Mouse (Mus musculus) liver, embryonic 12.5 days (tissue): Measurements from ENCODE around the gene Lmln. TPM values are rescaled to one million over a fixed set of nuclear protein-coding genes. Genes with fewer than 3 reads are reported as not detected.
"Not testable (repeated sequence)": the region's sequence is repeated elsewhere in the genome, so short reads cannot be mapped to it uniquely, and the experiment has no call there.

ENCODE experiments used
- ATAC-seq: fragments of 200-750 bp; cut with Nextera tagmentation; 2 replicates; pipeline ENCODE4 v1.8.0; 2017; ENCODE audit warnings: moderate number of reproducible peaks, mild to moderate bottlenecking, moderate library complexity
- H3K27ac ChIP-seq: fragments of 300-500 bp; sonication (generic); 2 replicates; pipeline ENCODE4 v1.5.1; 2016; ENCODE audit warnings: mild to moderate bottlenecking
- H3K27me3 ChIP-seq: fragments of 300-500 bp; sonication (generic); replicated peaks from 2 replicates; pipeline ENCODE4 v1.6.1; 2016; ENCODE audit warnings: mild to moderate bottlenecking, moderate library complexity
- H3K36me3 ChIP-seq: fragments of 300-500 bp; sonication (generic); 2 replicates; pipeline ENCODE4 v1.6.1; 2016; ENCODE audit warnings: mild to moderate bottlenecking, moderate library complexity
- H3K4me1 ChIP-seq: fragments of 300-500 bp; sonication (generic); 2 replicates; pipeline ENCODE4 v1.6.1; 2016
- H3K4me2 ChIP-seq: fragments of 300-500 bp; sonication (generic); 2 replicates; pipeline ENCODE4 v1.6.1; 2016; ENCODE audit warnings: mild to moderate bottlenecking, moderate library complexity
- H3K4me3 ChIP-seq: fragments of 300-500 bp; sonication (generic); 2 replicates; pipeline ENCODE4 v1.5.1; 2016; ENCODE audit warnings: mild to moderate bottlenecking, moderate library complexity
- H3K9ac ChIP-seq: fragments of 300-500 bp; sonication (generic); 2 replicates; pipeline ENCODE4 v1.6.1; 2016; ENCODE audit warnings: mild to moderate bottlenecking, moderate library complexity
- H3K9me3 ChIP-seq: fragments of 300-500 bp; sonication (generic); replicated peaks from 2 replicates; pipeline ENCODE4 v1.6.1; 2016; ENCODE audit warnings: mild to moderate bottlenecking, moderate library complexity
- WGBS: fragments of 180-500 bp; shearing (Covaris S2); methylation state at CpG from one replicate; pipeline ENCODE4 v1.1.7; 2016; ENCODE audit not compliant: insufficient replicate concordance; 5-methylcytosine and 5-hydroxymethylcytosine counted together
- polyA plus RNA-seq: library from polyadenylated mRNA; unstranded; fragments of >200 nt; fragmentation: Nextera tagmentation; extraction: Ambion mirVana; gene quantifications from 2 replicates; pipeline ENCODE4 v1.2.1, GENCODE M21; 2016

The Lmln gene
- polyA plus RNA-seq, 1 experiment from 2014 or later = 1.1 TPM

DNA sequence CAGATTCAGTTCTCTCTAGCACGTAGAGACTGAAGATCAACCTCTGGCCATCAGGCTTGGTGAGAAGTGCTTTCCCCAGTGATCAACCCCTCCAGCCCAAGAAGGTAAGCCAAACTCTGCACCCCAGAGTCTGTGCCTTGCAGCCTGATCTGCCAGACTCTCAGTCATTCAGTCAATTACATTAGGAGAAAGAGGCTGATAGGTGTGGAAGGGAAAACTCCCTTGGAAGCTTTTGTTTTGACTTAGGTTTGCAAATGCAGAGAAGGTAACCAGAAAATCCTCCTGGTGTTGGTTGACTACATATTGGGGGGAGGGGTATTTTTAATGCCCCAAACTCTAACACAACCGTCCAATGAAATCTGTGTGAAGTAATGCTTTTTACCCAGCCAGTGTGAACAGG is 81.1 kb downstream of the Lmln start:
- Histone ChIP-seq H3K27ac (no peak overlapping the region), H3K4me1 (no peaks in the 10 kb centered on the region), H3K36me3 (no peaks in the 10 kb centered on the region), H3K9me3 (no peaks in the 10 kb centered on the region), H3K27me3 (no peaks in the 10 kb centered on the region), H3K9ac (no peak overlapping the region), H3K4me2 (no peak overlapping the region), H3K4me3 (no peak overlapping the region)
- WGBS = 49% methylated on average over 2 of the region's 2 CpGs
- ATAC-seq = no peak

DNA sequence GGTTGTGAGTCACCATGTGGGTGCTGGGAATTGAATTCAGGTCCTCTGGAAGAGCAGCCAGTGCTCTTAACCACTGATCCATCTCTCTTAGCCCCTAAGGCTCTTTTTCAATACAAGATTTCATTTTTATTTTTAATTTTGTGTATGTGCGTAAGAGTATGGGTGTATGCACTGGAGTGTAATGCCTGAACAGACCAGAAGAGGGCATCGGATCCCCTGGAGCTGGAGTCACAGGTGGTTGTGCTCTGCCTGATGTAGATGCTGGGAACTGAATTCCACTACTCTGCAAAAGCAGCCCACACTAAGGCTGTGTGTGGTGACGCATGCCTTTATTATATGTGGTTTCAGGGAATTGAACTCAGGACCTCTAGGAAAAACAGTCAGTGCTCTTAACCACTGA is 83.9 kb downstream of the Lmln start:
- Histone ChIP-seq H3K4me3 (no peak overlapping the region), H3K4me1 (no peaks in the 10 kb centered on the region), H3K27me3 (no peaks in the 10 kb centered on the region), H3K27ac (no peak overlapping the region), H3K36me3 (no peaks in the 10 kb centered on the region), H3K9me3 (no peaks in the 10 kb centered on the region), H3K9ac (no peak overlapping the region), H3K4me2 (no peak overlapping the region)
- 85% methylated on average over 3 of the region's 3 CpGs for WGBS
- ATAC-seq = no peak

DNA sequence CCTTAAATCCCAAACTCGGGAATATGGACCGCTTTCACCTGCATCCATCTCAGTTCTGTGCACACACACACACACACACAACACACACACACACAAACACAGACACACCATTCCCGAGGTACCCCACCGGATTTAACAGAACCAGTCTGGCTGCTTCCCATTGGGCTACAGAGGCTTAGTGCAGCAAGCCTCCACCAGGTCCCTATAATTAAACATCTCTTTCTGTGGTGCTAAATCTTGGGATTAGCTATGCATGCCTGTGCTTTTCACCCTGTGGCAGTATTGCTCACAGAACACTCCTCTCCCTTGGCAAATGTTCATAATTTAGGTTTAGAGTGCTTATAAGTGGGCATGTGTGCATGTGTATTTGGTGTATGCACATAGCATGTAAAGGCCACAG is 85.8 kb downstream of the Lmln start:
- Histone ChIP-seq H3K27ac (no peak overlapping the region), H3K4me1 (no peaks in the 10 kb centered on the region), H3K4me2 (no peak overlapping the region), H3K27me3 (0 out of 2 replicates have a peak, but pooled peaks cover 4% of the 10 kb centered on the region), H3K9ac (no peak overlapping the region), H3K9me3 (no peaks in the 10 kb centered on the region), H3K36me3 (no peaks in the 10 kb centered on the region), H3K4me3 (no peak overlapping the region)
- WGBS = 69% methylated on average over 4 of the region's 4 CpGs
- ATAC-seq = no peak

DNA sequence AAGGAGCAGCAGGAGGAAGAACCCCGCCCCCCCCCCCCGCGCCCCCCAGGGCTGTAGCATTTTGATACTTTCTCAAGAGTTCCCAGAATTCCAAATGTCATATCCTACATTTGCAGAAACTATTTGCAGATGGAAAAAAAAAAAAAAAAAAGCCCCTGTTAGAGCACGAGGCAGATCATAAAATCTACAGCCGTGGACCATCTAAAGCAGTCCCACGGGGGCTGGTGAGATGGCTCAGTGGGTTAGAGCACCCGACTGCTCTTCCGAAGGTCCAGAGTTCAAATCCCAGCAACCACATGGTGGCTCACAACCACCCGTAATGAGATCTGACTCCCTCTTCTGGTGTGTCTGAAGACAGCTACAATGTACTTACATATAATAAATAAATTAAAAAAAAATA is 88.6 kb downstream of the Lmln start:
- ATAC-seq, H3K4me3 ChIP-seq, H3K9me3 ChIP-seq, H3K27ac ChIP-seq, H3K4me1 ChIP-seq, H3K4me2 ChIP-seq, H3K9ac ChIP-seq, H3K36me3 ChIP-seq, H3K27me3 ChIP-seq: not testable (repeated sequence)
- WGBS = 59% methylated on average over 8 of the region's 9 CpGs

DNA sequence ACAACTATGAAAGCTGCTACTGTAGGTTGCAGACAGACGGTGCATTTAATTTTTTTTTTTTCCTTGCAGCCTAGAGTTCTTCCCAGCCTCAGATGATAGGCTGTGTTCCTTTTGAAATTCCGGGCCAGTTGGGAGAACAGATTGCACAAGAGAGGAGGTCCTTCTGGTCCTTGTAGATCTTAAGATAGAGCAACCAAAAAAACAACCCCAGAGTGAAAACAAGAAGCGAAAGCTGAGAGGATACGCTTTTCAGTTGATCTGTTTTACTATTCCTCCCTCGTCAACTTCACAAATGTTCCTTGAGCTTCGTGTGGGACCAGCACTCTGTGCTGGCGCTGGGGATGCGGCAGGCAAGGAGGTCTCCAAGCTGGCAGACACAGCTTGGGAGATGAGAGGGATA is 89.2 kb downstream of the Lmln start:
- no peak overlapping the region for H3K9ac ChIP-seq
- no peaks in the 10 kb centered on the region for H3K4me1 ChIP-seq
- H3K27ac ChIP-seq = no peak overlapping the region
- 0 out of 2 replicates have a peak, but pooled peaks cover 5% of the 10 kb centered on the region for H3K27me3 ChIP-seq
- no peak for ATAC-seq
- no peak overlapping the region for H3K4me3 ChIP-seq
- H3K9me3 ChIP-seq = no peaks in the 10 kb centered on the region
- WGBS = 59% methylated on average over 8 of the region's 8 CpGs
- no peak overlapping the region for H3K4me2 ChIP-seq
- H3K36me3 ChIP-seq = no peaks in the 10 kb centered on the region

DNA sequence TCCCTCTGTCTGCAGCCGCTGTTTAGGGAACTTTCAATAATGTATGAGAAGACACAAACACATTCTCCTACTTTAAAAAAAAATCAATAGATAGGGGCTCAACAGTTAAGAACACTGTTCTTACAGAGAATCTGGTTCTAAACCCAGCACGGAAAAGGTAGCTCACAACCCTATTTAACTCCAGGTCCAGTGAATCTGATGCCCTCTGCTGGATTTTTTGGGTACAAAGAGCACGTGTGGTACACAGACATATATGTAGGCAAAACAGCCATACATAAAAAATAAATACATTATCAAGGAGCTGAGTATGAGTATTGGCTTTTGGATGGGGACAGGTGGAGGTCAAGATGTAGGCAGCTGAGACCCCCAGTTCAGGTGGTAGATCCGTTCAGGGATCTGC is 92.7 kb downstream of the Lmln start:
- Histone ChIP-seq H3K4me1 (0 out of 2 replicates have a peak, but pooled peaks cover 5% of the 10 kb centered on the region), H3K27me3 (0 out of 2 replicates have a peak, but pooled peaks cover 5% of the 10 kb centered on the region), H3K4me2 (no peak overlapping the region), H3K27ac (no peak overlapping the region), H3K4me3 (no peak overlapping the region), H3K9ac (no peak overlapping the region), H3K36me3 (no peaks in the 10 kb centered on the region), H3K9me3 (no peaks in the 10 kb centered on the region)
- WGBS = 40% methylated on average over 4 of the region's 4 CpGs
- ATAC-seq = no peak

DNA sequence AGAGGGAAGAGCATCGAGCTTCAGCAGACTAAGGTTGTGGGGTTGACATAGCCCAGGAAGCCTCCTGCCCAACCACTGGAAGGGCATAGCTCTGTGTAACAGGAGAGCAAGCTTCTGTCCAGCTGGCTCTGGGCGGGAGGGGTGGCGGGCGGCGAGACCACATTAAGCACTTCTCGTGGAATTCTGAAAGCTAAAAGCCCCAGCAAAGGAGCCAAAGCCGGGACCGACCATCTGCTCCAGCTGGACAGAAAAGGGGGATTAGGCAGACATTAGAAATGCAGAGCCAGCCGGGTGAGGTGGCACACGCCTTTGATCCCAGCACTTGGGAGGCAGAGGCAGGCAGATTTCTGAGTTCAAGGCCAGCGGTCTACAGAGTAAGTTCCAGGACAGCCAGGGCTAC is 95.7 kb downstream of the Lmln start:
- ATAC-seq = no peak
- 0 out of 2 replicates have a peak, but pooled peaks cover 2% of the 10 kb centered on the region for H3K27me3 ChIP-seq

DNA sequence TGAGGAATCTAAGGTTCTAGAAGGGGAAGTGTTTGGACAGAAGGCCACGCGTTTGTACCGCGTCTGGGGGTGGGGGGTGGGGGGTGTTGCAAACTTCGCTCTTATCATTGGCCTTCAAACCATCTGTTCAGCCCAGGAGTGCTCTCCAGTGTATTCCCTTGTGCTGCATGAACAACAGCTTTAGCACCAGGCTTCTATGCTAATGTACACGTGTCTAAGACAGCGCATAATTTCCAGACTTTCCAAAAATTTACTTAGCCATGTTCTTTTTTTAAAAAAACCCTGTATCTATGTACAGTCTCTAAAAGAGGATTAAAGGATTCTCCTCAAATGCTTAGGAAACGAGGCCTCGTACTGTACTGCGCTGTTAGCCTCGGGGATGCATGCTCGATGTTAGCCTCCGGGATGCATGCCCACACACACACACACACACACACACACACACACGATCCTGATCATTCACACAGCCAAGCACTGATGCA is 96.3 kb downstream of the Lmln start:
- no peak overlapping the region for H3K4me3 ChIP-seq
- 56% methylated on average over 14 of the region's 14 CpGs for WGBS
- H3K4me1 ChIP-seq = 0 out of 2 replicates have a peak, but pooled peaks cover 5% of the 10 kb centered on the region
- H3K9me3 ChIP-seq = 0 out of 2 replicates have a peak, but pooled peaks cover 3% of the 10 kb centered on the region
- H3K36me3 ChIP-seq = no peaks in the 10 kb centered on the region
- H3K9ac ChIP-seq = no peak overlapping the region
- ATAC-seq = no peak
- H3K27me3 ChIP-seq = no peaks in the 10 kb centered on the region
- H3K27ac ChIP-seq = no peak overlapping the region
- H3K4me2 ChIP-seq = no peak overlapping the region

More for the DNA sequence above, 95.7 kb downstream of the Lmln start:
- H3K4me1 ChIP-seq = 0 out of 2 replicates have a peak, but pooled peaks cover 5% of the 10 kb centered on the region
- no peaks in the 10 kb centered on the region for H3K36me3 ChIP-seq
- WGBS = 83% methylated on average over 11 of the region's 11 CpGs
- no peak overlapping the region for H3K9ac ChIP-seq
- no peak overlapping the region for H3K4me3 ChIP-seq
- H3K4me2 ChIP-seq = no peak overlapping the region
- H3K27ac ChIP-seq = no peak overlapping the region
- 0 out of 2 replicates have a peak, but pooled peaks cover 3% of the 10 kb centered on the region for H3K9me3 ChIP-seq

DNA sequence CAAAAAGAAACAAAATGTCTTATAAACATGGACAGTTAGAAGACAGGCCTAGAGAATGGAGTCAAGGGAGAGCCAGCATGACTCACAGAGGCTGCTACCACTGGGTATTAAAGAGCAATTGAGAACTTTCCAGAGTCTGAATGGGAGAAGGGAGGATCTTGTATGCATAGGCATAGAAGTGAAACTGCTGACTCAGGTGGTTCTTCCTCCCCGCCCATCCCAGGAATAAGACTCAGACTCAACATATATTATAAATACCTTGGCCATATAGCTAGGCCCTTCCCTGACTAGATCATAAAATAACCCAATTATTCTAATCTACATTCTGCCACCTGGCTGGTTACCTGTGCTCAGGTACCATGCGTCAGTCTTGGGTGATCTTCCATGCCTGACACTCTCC is 97.0 kb downstream of the Lmln start:
- Histone ChIP-seq H3K9ac (no peak overlapping the region), H3K4me2 (no peak overlapping the region), H3K27ac (no peak overlapping the region), H3K36me3 (no peaks in the 10 kb centered on the region), H3K9me3 (0 out of 2 replicates have a peak, but pooled peaks cover 3% of the 10 kb centered on the region), H3K4me3 (no peak overlapping the region), H3K4me1 (0 out of 2 replicates have a peak, but pooled peaks cover 5% of the 10 kb centered on the region), H3K27me3 (no peaks in the 10 kb centered on the region)
- 71% methylated on average over 2 of the region's 2 CpGs for WGBS
- no peak for ATAC-seq

DNA sequence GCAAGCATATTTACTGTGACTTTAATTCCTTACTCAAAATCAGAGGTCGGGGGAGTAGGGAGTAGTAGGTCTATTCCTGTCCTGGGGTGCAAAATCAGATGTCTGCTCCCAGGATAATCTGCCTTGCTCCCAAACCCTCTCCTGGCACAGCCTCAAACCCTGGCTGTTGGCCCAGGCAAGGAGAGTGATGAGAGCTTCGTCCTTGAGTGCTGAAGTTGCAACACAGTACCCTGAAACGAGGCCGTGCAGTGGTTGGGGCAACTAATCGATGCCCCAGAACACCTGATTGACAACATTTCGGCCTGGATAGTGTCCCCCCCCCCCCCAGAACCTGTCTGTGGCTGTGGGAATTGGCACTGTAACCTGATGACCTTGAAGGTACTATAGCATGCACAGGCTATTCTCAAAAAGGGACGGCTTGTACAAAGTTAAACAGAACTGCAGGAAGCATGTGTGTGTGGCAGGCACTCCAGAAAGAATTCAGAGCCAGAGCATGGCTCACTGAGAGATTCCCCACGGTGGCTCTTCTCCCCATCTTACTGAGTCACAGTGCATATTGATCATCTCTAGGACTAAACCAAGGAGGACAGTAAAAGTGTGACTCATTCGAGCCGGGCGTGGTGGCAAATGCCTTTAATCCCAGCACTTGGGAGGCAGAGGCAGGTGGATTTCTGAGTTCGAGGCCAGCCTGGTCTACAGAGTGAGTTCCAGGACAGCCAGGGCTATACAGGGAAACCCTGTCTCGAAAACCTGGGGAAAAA is 101.2 kb downstream of the Lmln start:
- H3K4me1 ChIP-seq = 0 out of 2 replicates have a peak, but pooled peaks cover 5% of the 10 kb centered on the region
- no peak overlapping the region for H3K27ac ChIP-seq
- H3K4me3 ChIP-seq = no peak overlapping the region
- H3K27me3 ChIP-seq = no peaks in the 10 kb centered on the region
- no peak overlapping the region for H3K4me2 ChIP-seq
- no peaks in the 10 kb centered on the region for H3K36me3 ChIP-seq
- 0 out of 2 replicates have a peak, but pooled peaks cover 3% of the 10 kb centered on the region for H3K9me3 ChIP-seq
- no peak overlapping the region for H3K9ac ChIP-seq
- WGBS = 64% methylated on average over 13 of the region's 13 CpGs
- no peak for ATAC-seq

DNA sequence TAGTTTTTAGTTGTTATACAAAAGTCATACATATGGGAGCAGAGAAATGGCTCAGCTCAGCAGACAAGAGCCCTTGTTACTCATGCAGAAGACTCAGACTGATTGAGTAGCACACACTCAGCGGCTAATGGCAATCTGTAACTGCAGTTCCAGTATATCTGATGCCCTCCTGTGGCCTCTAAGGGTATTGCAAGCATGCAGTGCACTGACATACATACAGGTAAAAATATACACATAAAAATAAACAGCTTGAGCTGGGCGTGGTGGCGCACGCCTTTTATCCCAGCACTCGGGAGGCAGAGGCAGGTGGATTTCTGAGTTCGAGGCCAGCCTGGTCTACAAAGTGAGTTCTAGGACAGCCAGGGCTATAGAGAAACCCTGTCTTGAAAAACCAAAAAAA is 104.0 kb downstream of the Lmln start:
- not testable (repeated sequence) for H3K27ac ChIP-seq, H3K4me3 ChIP-seq, H3K9me3 ChIP-seq, H3K27me3 ChIP-seq, H3K4me2 ChIP-seq, H3K36me3 ChIP-seq, H3K9ac ChIP-seq, ATAC-seq
- 43% methylated on average over 6 of the region's 6 CpGs for WGBS
- H3K4me1 ChIP-seq = peaks cover 16% of the 10 kb centered on the region

DNA sequence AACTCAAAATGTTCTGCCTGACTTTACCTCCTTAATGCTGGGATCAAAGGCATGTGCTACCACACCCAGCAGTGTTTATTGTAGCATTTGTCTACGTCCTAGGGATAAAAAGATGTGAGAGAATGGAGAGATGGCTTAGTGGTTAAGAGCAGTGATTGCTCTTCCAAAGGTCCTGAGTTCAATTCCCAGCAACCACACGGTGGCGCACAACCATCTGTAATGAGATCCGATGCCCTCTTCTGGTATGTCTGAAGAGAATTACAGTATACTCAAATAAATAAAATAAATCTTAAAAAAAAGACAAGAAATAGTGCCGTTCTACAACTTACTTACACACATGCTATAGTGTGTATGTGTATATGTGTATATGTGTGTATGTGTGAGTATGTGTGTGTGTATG is 105.2 kb downstream of the Lmln start:
- no peaks in the 10 kb centered on the region for H3K27me3 ChIP-seq
- no peak for ATAC-seq
- WGBS = 29% methylated on average over 5 of the region's 5 CpGs

More for the DNA sequence above, 105.2 kb downstream of the Lmln start:
- Histone ChIP-seq H3K4me1 (peaks cover 16% of the 10 kb centered on the region), H3K36me3 (no peaks in the 10 kb centered on the region), H3K9me3 (no peaks in the 10 kb centered on the region), H3K4me3 (no peak overlapping the region), H3K9ac (no peak overlapping the region), H3K27ac (no peak overlapping the region), H3K4me2 (no peak overlapping the region)
